Mouse (Mus musculus) cerebellum, postnatal 10 days (tissue): ENCODE measurements around the gene Emc7.

Experiments
- DNase-seq, 2 experiments: peaks; one replicate each; pipeline ENCODE4 v3.0.0; 2021; ENCODE audit warnings: mixed read lengths in 2 of 2

The Emc7 gene

DNA sequence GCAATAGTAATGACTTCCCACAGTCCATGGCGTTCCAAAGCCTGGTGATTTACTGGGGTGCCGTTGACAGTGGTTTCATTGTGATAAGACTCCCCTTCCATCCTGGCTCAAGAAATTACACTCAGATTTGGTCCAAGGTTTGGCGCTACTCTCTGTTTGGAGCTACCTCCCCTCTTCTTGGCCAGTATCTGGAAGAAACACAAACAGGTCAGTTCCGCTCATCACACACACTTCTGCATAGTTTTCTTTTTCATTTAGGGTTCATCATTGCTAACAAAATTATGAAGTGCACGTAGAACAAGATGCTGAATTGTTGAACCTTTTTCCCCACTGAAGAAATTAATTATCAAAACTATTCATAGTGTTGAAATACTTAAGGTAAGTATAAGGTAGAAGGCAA, 25.9 kb downstream of the Emc7 start, which contains the start of gene Chrm5:
Chrm5 (minus strand) TSS at position 101 of the 400 bp plus-strand sequence.
- DNase-seq: no peak

DNA sequence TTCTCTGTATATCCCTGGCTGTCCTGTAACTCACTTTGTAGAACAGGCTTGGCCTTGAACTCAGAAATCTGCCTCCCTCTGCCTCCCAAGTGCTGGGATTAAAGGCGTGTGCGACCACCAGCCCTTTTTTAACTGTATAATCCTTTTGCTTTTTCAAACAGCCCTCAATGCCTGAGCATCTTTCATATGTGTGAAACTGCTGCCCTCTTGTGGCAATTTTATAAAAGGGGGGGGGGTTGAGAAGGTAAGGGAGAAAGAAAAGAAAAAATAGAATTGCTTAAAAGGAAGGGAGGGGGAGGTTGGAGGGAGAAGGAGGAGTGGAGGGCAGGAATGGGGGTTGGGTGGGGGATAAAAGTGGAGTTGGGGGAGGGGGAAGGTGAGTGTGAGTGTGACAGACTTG, 26.8 kb downstream of the Emc7 start:
- DNase-seq: peak; percentile 67 to 72

DNA sequence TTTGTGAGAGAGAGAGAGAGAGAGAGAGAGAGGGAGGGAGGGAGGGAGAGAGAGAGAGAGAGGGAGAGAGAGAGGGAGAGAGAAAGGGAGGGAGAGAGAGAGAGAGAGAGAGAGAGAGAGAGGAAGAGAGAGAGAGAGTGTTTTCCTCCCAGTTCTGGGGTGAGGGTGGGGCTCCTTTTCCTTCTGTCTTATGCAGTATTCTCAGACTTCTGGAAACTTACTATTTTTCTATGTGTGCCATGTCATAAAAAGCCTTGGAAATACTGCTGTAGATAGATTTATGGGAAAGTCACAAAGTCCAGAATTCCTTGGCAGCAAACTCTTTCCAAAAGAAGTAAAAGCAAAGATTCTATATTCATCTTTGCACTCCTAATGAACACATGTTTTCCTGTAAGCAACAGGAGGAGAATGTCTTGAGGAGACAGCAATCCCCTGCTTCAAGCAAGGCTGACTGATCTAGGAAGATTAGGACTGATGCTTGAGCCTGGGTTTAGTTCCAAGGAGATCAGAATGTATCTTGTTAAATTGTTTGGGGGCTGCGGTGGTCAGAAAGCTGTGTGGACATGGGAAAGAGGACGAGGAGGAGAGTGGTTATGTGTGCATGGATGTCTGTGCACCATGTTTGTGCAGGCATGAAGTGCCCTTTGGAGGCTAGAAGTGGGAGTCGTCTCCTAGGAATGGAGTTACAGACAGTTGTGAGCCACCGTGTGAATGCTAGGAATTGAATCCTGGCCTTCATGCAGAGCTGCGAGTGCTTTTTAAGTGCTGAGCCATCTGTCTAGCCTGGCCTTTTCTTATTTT, 27.9 kb downstream of the Emc7 start:
- DNase-seq: no peak

DNA sequence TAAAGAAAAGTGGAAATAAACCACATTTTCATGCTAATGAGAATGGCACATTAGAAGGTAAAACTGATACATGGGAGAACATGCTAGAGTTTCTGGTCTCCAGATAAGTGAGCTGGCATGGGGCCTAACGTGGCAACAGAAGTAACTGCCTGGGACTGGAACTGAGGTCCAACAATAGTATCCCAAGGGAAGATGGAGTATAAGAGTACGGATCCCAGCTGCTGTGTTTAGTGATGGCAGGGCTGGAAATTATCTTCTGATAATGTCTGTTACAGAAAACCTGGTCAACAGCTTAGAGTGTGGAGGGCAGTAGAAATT, 28.5 kb downstream of the Emc7 start:
- DNase-seq: no peak

DNA sequence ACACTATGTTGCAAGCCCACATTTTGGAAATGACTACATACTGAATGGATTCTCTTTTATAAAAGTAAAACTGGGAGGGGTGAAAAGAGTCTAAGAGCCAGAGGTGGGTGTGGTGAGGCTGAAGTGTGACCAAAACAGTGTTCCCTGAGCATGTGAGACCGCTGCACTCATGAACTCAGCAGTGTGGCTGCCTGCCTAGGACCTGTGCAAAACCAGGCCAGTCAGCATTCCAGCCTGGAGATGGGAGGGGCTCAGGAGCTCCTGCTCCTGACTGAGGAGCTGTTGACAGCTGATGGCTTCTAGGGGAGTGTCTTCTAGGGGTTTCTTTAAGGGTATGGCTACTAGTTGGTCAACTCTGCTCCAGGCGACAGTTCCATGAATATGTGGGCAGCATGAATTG, 30.1 kb downstream of the Emc7 start:
- no peak for DNase-seq

DNA sequence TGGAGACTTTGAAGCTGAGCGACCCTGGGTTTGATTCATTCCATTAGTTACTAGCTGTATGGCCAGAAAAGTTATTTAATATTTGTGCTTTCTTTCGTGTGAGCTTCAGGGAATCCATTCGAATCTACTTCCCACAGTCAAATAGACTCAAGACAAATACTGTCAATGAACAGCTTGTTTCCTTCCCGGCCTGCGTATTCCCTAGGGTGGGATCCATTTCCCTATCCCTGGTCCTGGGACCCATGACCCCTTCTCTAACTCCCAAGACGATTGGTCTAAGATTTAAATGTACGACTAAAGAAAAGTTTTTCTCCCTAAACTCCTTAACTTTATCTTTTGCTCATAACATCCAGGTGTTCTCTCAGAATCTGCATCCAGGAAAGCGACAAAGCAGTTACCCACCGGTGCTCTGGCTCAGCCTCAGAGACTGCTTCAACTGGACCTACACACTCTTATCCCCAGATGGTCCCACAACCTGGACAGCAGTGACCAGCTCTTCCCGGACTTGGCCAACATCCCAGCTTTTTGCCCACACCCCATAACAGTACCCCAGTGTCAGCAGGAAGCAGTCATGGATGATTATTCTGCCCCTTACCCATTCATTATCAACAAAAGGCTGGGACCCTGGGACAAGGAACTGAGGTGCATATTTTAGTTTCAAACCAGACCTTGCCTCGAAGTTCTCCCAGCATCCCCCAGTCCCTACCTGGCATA, 35.8 kb downstream of the Emc7 start:
- DNase-seq: peak; percentile 8 to 21

DNA sequence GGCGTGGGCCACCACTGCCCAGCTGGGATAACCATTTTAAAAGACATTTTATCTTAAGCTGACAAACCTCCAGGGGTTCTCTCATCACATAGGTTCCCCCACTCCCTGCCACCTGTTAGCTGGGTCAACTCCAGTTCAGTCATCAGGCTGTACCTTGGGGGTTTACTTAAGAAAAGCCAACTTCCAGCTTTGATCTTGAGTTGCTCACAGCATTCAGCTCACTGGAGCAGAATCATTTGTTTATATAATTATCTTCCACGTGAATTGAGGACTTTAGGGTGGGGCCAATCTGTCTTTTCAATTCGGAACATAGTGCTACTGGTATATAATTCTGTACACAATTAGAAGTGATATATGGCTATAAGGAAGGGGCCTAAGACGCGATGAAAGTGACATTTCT, 36.8 kb downstream of the Emc7 start:
- DNase-seq: peak in 1 of 2 experiments; percentile 4

DNA sequence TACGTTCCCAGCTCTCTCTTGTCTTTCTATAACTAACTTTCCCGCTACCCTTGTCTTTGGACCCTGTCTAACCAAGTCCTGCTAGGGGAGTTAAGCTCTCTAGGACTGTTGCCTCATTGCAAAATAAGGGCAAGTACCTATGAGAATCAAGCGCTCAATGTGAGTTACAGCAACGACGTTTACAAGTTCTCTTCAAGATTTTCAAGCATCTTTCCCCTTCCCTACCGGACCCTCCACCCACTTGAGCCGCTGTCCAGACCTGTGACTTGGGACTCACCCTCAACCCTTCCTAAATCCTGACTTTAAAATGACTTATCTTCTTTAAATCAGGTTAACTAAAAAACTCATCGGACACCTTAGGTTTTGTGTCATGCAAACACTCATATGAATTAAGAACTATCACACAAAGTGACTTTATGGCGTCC, 37.6 kb downstream of the Emc7 start:
- DNase-seq: peak in 1 of 2 experiments; percentile 43

DNA sequence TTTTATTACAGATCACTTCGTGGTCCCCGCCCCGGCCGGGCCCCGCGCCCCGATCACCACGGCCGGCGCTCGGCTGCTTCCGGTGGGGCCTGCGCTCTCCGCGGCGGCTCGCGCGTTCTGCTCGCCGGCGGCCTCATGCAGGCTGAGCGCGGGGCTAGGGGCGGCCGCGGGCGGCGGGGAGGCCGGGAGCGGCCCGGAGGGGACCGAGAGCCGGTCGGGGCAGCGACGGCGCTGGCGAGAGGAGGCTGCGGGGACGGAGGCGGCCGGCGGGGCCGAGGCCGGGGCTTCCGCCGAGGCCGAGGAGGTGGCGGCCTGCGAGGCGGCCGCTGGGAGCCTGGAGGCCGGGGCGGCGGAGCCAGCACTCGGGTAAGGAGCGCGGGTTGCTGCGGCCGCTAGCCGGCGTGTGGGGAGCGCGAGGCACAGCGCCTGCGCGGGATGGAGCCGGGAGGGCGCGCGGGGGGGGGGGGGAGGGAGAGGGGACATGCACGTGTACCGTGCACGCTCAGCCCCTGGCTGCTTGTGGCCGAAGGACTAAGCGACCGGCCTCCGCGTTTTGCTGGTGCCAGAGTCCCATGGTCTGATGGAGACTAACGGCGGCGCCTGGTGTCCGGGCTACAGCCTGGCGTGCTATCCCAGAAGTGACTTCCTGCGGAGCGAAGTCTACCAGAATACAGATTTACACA, 38.2 kb downstream of the Emc7 start, which contains the start of gene Aven:
Aven (plus strand) TSS at position 109 of the 683 bp plus-strand sequence.
- peak; percentile 91 to 93 for DNase-seq

DNA sequence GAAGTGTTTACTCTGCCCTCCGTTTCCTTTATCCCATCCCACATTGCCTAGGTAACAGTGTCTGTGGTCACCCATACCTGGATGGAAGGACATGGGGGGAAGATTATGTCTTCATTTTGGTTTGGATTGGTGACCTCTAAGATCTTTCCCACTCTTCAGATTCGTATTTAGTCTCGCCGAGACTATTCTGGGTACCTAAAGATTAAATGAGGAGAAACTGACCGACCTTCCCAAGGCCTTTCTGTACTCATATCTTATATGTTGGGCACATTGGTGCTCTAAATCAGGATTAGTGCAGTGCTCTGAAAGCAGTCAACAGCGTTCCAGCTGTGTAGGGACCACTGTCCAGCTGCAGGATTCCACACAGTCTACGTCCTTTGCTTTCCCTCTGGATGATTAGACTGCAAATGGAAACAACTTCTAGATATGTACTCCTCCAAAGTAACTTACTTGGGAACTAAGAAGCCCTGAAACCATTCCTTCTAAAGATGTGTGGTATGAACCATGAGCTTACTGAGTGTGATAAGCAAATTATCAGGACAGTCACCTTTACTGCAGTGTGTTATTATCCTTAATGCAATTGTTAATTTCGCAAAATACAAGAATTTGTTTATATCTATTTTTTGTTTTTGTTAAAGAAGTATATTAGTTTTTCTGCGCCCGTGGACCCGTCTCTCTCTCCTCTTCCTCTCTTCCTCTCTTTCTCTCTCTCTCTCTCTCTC, 38.9 kb downstream of the Emc7 start:
- DNase-seq: no peak

DNA sequence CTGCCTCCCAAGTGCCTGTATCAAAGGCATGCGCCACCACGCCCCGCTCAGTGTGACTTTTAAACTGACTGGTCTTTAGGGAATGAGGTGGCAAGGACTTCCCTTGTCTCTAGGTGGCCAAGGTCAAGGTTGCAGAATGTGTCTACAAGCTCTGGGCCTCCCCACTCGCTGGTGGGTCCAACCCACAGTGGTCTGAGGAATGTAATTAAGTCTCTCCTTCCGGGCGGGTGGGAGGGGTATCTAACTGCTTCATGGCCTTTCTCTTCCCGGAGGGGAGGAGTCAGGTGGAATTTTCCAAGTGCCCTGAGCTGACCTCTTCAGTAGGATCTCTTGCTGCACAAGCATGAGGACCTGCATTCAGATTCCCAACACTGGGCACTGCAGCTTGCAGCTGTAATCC, 43.1 kb downstream of the Emc7 start:
- DNase-seq: no peak

DNA sequence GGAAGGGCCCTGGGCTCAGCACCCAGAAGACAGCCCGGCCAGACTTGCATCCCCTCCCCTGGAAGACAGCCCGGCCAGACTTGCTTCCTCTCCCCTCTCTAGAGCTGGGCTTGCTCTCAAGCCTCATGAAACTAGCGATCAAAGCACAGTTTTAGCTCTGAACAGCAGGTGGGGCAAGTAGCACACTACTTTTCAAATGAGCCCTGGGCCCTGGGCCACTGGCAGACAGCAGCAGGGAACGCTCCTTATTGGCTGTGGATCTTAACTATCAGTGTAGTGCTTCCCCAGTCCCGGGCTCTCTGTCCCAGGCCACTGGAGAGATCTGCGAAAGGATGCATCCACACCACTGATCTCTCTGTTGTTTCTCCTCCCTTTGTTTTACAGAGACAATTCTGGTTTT, 46.4 kb downstream of the Emc7 start:
- DNase-seq: peak; percentile 73 to 78

DNA sequence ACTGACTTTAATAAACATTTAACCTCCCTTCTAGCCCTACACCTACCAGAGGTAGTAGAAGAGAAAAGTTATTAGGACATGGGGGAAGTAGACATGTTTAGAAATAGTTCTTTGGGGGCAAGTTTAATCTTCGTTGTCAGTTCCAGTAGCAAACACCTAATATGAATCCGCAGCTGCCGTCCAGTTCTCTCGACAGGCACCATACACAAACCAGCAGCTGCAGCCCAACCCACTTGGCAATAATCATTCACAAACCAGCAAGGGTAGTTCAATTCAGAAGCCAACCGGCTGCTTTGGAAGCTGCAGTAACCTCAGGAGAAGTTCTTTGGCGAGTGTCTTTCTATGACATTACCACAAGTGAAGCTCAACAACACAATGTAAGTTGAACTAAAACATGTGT, 49.2 kb downstream of the Emc7 start:
- DNase-seq: no peak

DNA sequence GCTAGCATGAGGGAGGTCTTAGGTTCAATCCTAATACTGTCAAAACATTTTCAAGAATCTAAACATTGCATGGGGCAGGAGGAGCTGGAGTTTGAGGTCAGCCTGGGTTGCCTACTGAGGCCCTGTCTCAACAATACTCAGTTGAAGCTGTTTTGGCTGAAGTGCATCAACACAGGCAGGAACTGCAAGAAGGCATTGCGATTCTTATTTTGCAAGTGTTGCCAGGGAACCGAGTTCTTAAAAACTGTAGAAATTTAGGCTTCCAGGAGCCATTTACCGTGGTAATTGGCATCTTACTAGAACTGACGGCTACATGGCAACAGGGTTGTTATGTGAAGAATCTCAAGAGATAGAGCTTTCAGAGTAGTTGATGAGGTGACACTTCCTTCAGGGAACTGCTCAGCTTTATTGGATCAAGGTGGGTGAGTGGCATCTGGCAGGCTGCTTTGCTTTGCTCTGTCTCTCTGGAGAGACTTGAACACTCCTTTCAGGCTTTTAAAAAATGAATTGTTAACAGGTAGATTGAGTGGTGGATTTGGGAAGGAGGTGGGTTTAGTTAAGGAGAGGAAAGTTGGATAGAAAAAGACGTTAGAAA, 52.1 kb downstream of the Emc7 start:
- no peak for DNase-seq

DNA sequence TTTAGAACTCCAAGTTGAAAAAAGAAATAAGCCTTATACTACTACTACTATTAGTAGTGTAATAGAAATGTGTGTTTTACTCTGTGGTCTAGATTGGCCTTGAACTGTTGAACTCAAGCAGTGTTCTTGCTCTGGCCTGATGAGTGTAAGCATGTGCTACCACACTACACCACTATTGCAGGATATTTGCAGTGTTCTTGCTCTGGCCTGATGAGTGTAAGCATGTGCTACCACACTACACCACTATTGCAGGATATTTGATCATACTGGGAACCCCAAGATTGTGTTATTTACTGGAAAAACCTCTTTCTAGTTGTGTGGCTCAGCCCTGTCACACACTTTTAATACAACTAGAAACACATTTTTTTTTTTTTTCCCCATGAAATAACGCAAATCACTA, 52.6 kb downstream of the Emc7 start:
- no peak for DNase-seq

DNA sequence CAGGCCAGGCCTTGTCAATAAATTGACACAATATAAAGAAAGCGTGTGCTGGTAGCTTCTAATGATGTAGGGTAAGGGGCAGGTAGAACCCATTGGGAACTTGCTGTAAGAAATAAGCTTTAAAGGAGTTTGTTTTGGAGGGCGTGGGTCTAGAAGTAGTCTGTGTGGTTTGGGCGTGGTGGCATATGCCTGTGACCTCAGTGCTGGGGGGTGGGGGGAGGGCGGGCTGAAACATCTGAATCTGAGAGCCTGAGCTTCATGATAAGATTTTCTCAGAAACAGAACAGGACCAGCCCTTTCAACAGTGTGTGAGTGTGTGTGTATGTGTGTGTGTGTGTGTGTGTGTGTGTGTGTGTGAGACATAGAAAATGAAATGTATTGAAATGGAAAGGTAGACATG, 55.3 kb downstream of the Emc7 start:
- no peak for DNase-seq

DNA sequence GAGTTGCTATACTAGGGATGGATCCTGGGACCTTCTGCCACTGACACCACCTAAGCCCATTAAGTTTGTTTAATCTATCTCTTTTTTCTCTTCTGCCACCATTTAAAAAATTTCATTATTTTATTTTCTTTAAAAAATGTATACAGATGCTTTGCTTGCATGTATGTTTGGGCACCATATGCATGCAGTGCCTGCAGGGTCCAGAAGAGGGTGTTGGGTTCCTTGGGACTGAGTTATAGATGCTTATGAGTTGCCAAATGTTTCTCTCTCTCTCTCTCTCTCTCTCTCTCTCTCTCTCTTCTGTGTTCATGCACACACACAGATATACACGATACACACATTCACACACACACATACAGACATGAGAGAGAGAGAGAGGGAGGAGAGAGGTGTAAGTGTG, 58.2 kb downstream of the Emc7 start:
- no peak for DNase-seq

DNA sequence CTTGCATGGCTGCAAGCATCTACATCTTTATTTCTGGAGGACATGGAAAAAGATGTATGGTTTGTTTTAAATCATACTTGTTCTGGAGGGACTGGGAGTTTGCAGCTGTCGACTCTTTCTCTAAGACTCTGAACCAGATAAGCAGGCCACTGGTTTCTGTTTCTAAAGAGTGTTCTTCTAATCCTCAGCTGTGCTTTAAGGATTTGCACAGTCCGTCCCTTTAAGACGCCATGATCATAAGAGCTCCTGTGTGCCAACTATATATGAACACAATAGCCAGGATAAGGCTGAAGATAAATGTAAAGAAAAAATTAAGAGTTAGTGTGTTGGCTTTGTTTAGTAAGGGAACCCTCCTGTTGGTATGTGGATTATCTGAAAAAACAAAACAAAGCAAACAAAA, 61.9 kb downstream of the Emc7 start:
- DNase-seq: no peak

DNA sequence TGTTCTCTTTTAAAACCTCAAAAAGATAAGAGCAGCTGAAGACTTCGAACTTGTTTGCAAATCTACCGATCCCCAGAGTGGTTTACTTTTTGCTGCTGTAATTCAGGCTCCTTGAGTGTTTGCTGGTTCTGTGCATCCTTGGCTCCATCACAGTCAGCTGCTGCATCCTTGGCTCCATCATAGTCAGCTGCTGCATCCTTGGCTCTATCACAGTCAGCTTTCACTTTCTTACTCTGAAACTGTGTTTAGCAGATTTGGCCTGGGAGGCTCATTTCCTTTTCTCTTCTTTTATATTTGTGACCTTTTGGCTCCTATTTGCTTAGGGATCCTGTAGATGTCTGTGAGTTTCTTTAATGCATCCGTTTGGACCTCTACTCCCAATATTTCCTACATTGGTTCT, 62.4 kb downstream of the Emc7 start:
- no peak for DNase-seq

DNA sequence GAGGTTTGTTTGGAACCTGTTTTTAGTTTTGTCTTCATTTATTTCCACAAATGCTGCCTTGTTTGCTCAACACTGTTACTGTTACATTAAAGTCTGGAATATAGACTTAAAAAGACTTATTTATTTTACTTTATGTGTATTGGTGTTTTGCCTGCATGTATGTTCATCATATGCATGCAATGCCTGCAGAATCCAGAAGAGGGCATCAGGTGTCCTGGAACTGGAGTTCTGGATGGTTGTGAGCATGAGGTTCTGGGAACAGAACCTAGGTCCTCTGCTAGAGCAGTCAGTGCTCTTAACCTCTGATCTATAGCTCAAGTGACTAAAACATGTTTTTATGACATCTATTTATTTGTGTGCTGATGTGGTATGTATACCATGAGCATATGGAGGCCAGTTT, 63.7 kb downstream of the Emc7 start:
- no peak for DNase-seq

DNA sequence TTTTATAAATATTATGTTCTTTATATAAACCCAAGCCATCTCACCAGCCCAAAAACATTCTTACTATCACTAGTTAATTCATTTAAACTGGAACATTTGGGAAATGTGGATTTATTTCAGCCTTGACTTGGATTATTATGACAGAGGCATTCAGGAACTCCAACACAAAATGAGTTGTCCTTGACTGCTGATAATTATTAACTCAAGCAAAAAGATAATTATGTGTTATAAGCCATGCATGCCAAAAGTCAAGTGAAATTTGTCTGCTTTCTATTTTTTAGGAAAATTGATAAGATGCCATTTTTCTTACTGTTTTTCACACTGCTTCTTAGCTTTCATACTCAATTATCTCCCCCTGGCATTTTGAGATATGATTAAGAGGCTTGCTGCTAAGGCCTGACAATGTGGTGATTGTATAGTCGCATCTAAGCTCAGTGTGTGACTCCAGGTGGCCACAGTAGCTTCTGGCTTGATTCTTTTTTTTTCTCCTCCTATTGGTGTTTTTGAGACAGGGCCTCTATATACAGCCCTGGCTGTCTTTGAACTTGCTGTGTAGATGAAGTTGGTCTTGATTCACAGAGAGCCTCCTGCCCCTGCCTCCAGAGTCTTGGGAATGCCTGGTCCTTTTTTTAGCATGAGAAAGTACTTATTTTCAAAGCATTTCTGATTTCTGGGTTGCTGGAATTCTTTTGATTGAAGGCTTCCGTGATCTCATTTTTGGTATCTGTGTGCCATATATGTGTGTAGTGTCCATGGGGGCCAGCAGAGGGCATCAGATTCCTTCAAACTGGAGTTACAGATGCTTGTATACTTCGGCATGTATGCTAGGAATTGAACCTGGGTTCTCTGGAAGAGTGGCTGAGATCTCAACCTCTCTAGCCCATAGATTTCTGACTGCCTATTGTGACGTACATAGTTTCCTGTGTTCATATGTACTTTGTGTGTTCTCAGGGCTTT, 66.0 kb downstream of the Emc7 start:
- DNase-seq: no peak
